Mouse (Mus musculus) forebrain, embryonic 14.5 days (tissue): ENCODE measurements around the gene Atxn1. TPM values are rescaled to one million over a fixed set of nuclear protein-coding genes. Genes with fewer than 3 reads are reported as not detected.

Experiments
- ATAC-seq: fragments of 200-750 bp; cut with Nextera tagmentation; 2 replicates; pipeline ENCODE4 v1.8.0; 2017; ENCODE audit warnings: mild to moderate bottlenecking, moderate library complexity
- DNase-seq: peaks from one replicate; pipeline ENCODE4 v3.0.0-alpha.2; 2015; ENCODE audit warnings: low spot score
- H3K27ac ChIP-seq: fragments of 300-500 bp; sonication (generic); 2 replicates; pipeline ENCODE4 v1.5.1; 2014; ENCODE audit warnings: low read depth, mild to moderate bottlenecking, control low read depth, low read length, moderate library complexity
- H3K27me3 ChIP-seq: fragments of 300-500 bp; sonication (generic); replicated peaks from 2 replicates; pipeline ENCODE4 v1.6.1; 2014; ENCODE audit warnings: low read length, control low read depth, mixed read lengths; ENCODE audit not compliant: control insufficient read depth, insufficient read depth
- H3K36me3 ChIP-seq: fragments of 300-500 bp; sonication (generic); 2 replicates; pipeline ENCODE4 v1.6.1; 2014; ENCODE audit warnings: low read length, control low read depth; ENCODE audit not compliant: control insufficient read depth, insufficient read depth
- H3K4me1 ChIP-seq: fragments of 300-500 bp; sonication (generic); 2 replicates; pipeline ENCODE4 v1.6.1; 2014; ENCODE audit warnings: antibody characterized with exemption, low read length, control low read depth; ENCODE audit not compliant: control insufficient read depth, insufficient read depth
- H3K4me2 ChIP-seq: fragments of 300-500 bp; sonication (generic); 2 replicates; pipeline ENCODE4 v1.6.1; 2014; ENCODE audit warnings: mild to moderate bottlenecking, control low read depth, low read length
- H3K4me3 ChIP-seq: fragments of 300-500 bp; sonication (generic); 2 replicates; pipeline ENCODE4 v1.5.1; 2014; ENCODE audit warnings: low read depth, low read length, control low read depth
- H3K9ac ChIP-seq: fragments of 300-500 bp; sonication (generic); 2 replicates; pipeline ENCODE4 v1.6.1; 2014; ENCODE audit warnings: mild to moderate bottlenecking, low read length, control low read depth, moderate library complexity
- H3K9me3 ChIP-seq: fragments of 300-500 bp; sonication (generic); replicated peaks from 2 replicates; pipeline ENCODE4 v1.6.1; 2016; ENCODE audit warnings: low read length, control low read depth, mixed read lengths; ENCODE audit not compliant: control insufficient read depth
- WGBS: fragments of 180-500 bp; shearing (Covaris S2); extraction: QIAGEN DNeasy Blood & Tissue Kit; methylation state at CpG from one replicate; pipeline ENCODE4 v1.1.7; 2014; 5-methylcytosine and 5-hydroxymethylcytosine counted together
- polyA plus RNA-seq: library from polyadenylated mRNA; unstranded; fragments of >200 nt; fragmentation: Nextera tagmentation; extraction: Ambion mirVana; gene quantifications from 2 replicates; pipeline ENCODE4 v1.2.1, GENCODE M21; 2014

Atxn1 gene
- polyA plus RNA-seq, 1 experiment from 2014 or later, result 4.3 TPM

- Histone ChIP-seq H3K9me3 (no peaks in the 10 kb centered on the region), H3K9ac (no peak overlapping the region; the same call in 1 of the 2 replicates), H3K27me3 (no peaks in the 10 kb centered on the region), H3K4me1 (peaks cover 19% of the 10 kb centered on the region; the same call in 1 of the 2 replicates), H3K4me2 (peak overlapping the region; percentile 47), H3K36me3 (no peaks in the 10 kb centered on the region), H3K4me3 (peak overlapping the region; percentile 14; the same call in 1 of the 2 replicates), H3K27ac (no peak overlapping the region)
- WGBS, result 5% methylated on average over 18 of the region's 18 CpGs
- DNase-seq, result peak; percentile 79
- peak; percentile 43 for ATAC-seq
These were observed 157.2 kb downstream of the Atxn1 start for GRCm38 (mm10) chr13:45807593-45808043.

GRCm38 (mm10) chr13:45806600-45807525 lies 157.9 kb downstream of the Atxn1 start:
- H3K9ac ChIP-seq, result no peak overlapping the region; the same call in 1 of the 2 replicates

GRCm38 (mm10) chr13:45805915-45806599 lies 158.8 kb downstream of the Atxn1 start:
- H3K9me3 ChIP-seq, result no peaks in the 10 kb centered on the region
- no peak overlapping the region for H3K4me3 ChIP-seq
- peak; percentile 77 for ATAC-seq
- no peaks in the 10 kb centered on the region for H3K36me3 ChIP-seq
- 2% methylated on average over 9 of the region's 9 CpGs for WGBS
- H3K4me2 ChIP-seq, result peak overlapping the region; percentile 16; the same call in 1 of the 2 replicates
- no peak overlapping the region for H3K27ac ChIP-seq
- no peaks in the 10 kb centered on the region for H3K27me3 ChIP-seq
- H3K4me1 ChIP-seq, result peaks cover 20% of the 10 kb centered on the region; the same call in 1 of the 2 replicates
- no peak overlapping the region for H3K9ac ChIP-seq
- DNase-seq, result peak; percentile 83

More at GRCm38 (mm10) chr13:45806600-45807525, 157.9 kb downstream of the Atxn1 start:
- WGBS, result 5% methylated on average over 18 of the region's 18 CpGs
- Histone ChIP-seq H3K4me3 (peak overlapping the region; percentile 14; the same call in 1 of the 2 replicates), H3K36me3 (no peaks in the 10 kb centered on the region), H3K4me1 (peaks cover 20% of the 10 kb centered on the region; the same call in 1 of the 2 replicates), H3K27me3 (no peaks in the 10 kb centered on the region), H3K9me3 (no peaks in the 10 kb centered on the region), H3K4me2 (peak overlapping the region; percentile 47), H3K27ac (no peak overlapping the region)
- DNase-seq (peak; percentile 54), ATAC-seq (0 out of 2 replicates have a peak, but pooled peaks have one; percentile 22)

- ATAC-seq (no peak), DNase-seq (no peak)
- Histone ChIP-seq H3K4me2 (no peak overlapping the region), H3K27me3 (no peaks in the 10 kb centered on the region), H3K4me1 (peaks cover 14% of the 10 kb centered on the region; the same call in 1 of the 2 replicates), H3K27ac (no peak overlapping the region), H3K9me3 (no peaks in the 10 kb centered on the region), H3K4me3 (no peak overlapping the region), H3K9ac (no peak overlapping the region), H3K36me3 (no peaks in the 10 kb centered on the region)
- 87% methylated on average over 15 of the region's 15 CpGs for WGBS
These were observed 162.0 kb downstream of the Atxn1 start for GRCm38 (mm10) chr13:45802620-45803410.

GRCm38 (mm10) chr13:45798248-45798647 lies 166.6 kb downstream of the Atxn1 start:
- no peak overlapping the region for H3K4me3 ChIP-seq
- no peaks in the 10 kb centered on the region for H3K9me3 ChIP-seq
- H3K9ac ChIP-seq, result no peak overlapping the region
- DNase-seq, result no peak
- 0 out of 2 replicates have a peak, but pooled peaks cover 4% of the 10 kb centered on the region for H3K4me1 ChIP-seq
- no peaks in the 10 kb centered on the region for H3K27me3 ChIP-seq
- 97% methylated on average over 4 of the region's 4 CpGs for whole genome bisulfite sequencing
- no peak overlapping the region for H3K4me2 ChIP-seq
- 0 out of 2 replicates have a peak, but pooled peaks cover 5% of the 10 kb centered on the region for H3K36me3 ChIP-seq
- H3K27ac ChIP-seq, result no peak overlapping the region
- no peak for ATAC-seq

- Histone ChIP-seq H3K36me3 (0 out of 2 replicates have a peak, but pooled peaks cover 5% of the 10 kb centered on the region), H3K9ac (no peak overlapping the region), H3K4me1 (0 out of 2 replicates have a peak, but pooled peaks cover 1% of the 10 kb centered on the region), H3K27ac (no peak overlapping the region), H3K9me3 (no peaks in the 10 kb centered on the region), H3K27me3 (no peaks in the 10 kb centered on the region), H3K4me3 (no peak overlapping the region), H3K4me2 (no peak overlapping the region)
- 91% methylated on average over 6 of the region's 6 CpGs for WGBS
- DNase-seq (no peak), ATAC-seq (no peak)
These were observed 167.1 kb downstream of the Atxn1 start for GRCm38 (mm10) chr13:45797696-45798095.

GRCm38 (mm10) chr13:45796286-45796685 lies 168.5 kb downstream of the Atxn1 start:
- H3K9me3 ChIP-seq, result no peaks in the 10 kb centered on the region
- no peaks in the 10 kb centered on the region for H3K4me1 ChIP-seq
- WGBS, result 92% methylated on average over 6 of the region's 6 CpGs
- ATAC-seq (no peak), DNase-seq (no peak)
- no peak overlapping the region for H3K4me3 ChIP-seq
- H3K9ac ChIP-seq, result no peak overlapping the region
- no peaks in the 10 kb centered on the region for H3K27me3 ChIP-seq
- H3K36me3 ChIP-seq, result 0 out of 2 replicates have a peak, but pooled peaks cover 5% of the 10 kb centered on the region
- no peak overlapping the region for H3K27ac ChIP-seq
- no peak overlapping the region for H3K4me2 ChIP-seq

- ATAC-seq (no peak), DNase-seq (no peak)
- H3K27ac ChIP-seq, result no peak overlapping the region
- 73% methylated on average over 3 of the region's 3 CpGs for WGBS
- H3K4me1 ChIP-seq, result no peaks in the 10 kb centered on the region
- H3K36me3 ChIP-seq, result 0 out of 2 replicates have a peak, but pooled peaks cover 5% of the 10 kb centered on the region
- no peak overlapping the region for H3K4me3 ChIP-seq
- no peaks in the 10 kb centered on the region for H3K27me3 ChIP-seq
- H3K9me3 ChIP-seq, result no peaks in the 10 kb centered on the region
- H3K9ac ChIP-seq, result no peak overlapping the region
- no peak overlapping the region for H3K4me2 ChIP-seq
These were observed 171.0 kb downstream of the Atxn1 start for GRCm38 (mm10) chr13:45793796-45794195.
